Comparison of ENCODE assay signal across 8 mouse cellular contexts in genomic region chr7:128247443-128247842, GRCm38 (mm10). TPM values are rescaled to one million over a fixed set of nuclear protein-coding genes. Genes with fewer than 3 reads are reported as not detected.
DNase-seq lines count a peak whose midpoint lies in the region; ATAC-seq and TF ChIP-seq lines count a peak whose summit lies in the region.

No protein-coding gene starts in this region.

- H3K9ac ChIP-seq in heart, embryonic 11.5 days (ENCODE audit: low read depth, low read length): peak overlapping the region; percentile 86
- peak overlapping the region; percentile 69 for H3K9ac ChIP-seq in kidney, embryonic 15.5 days
- H3K9ac ChIP-seq in liver, embryonic 11.5 days (ENCODE audit: low read depth, low read length): peak overlapping the region; percentile 74
- peak overlapping the region; percentile 59 for H3K9ac ChIP-seq in stomach, embryonic 14.5 days (replicated peaks; ENCODE audit: low read depth, low read length)

- DNase-seq in CD4-positive, CD25-positive, alpha-beta regulatory T cell, adult 2 months (ENCODE audit: low read depth, low spot score): peak; percentile 85
- peak; percentile 93 for DNase-seq in brain, embryonic 14.5 days (ENCODE audit: low read depth)
- DNase-seq in liver, embryonic 11.5 days (ENCODE audit: low spot score): peak; percentile 77
- peak; percentile 63 to 73 for DNase-seq in natural killer cell, adult 2 months (ENCODE audit: low spot score in 2 of 2)

- H3K9me3 ChIP-seq in heart, embryonic 11.5 days (replicated peaks; ENCODE audit: control insufficient read depth, low read length): no peaks in the 10 kb centered on the region
- H3K9me3 ChIP-seq in kidney, embryonic 15.5 days (replicated peaks): no peaks in the 10 kb centered on the region
- H3K9me3 ChIP-seq in liver, embryonic 11.5 days (ENCODE audit: control insufficient read depth, low read length): no peaks in the 10 kb centered on the region
- no peaks in the 10 kb centered on the region for H3K9me3 ChIP-seq in stomach, embryonic 14.5 days (ENCODE audit: control insufficient read depth, low read depth, low read length)

- no peaks in the 10 kb centered on the region for H3K27me3 ChIP-seq in heart, embryonic 11.5 days (ENCODE audit: control insufficient read depth, insufficient read depth, low read length)
- H3K27me3 ChIP-seq in kidney, embryonic 15.5 days: no peaks in the 10 kb centered on the region
- H3K27me3 ChIP-seq in liver, embryonic 11.5 days (replicated peaks; ENCODE audit: control insufficient read depth, insufficient read depth, low read length): peaks cover 7% of the 10 kb centered on the region
- H3K27me3 ChIP-seq in stomach, embryonic 14.5 days (ENCODE audit: control insufficient read depth, insufficient read depth, low read length): no peaks in the 10 kb centered on the region

- peak overlapping the region; percentile 73 for H3K4me2 ChIP-seq in heart, embryonic 11.5 days
- H3K4me2 ChIP-seq in kidney, embryonic 15.5 days: peak overlapping the region; percentile 76
- H3K4me2 ChIP-seq in liver, embryonic 11.5 days: peak overlapping the region; percentile 82
- H3K4me2 ChIP-seq in stomach, embryonic 14.5 days (replicated peaks; ENCODE audit: low read depth, low read length): peak overlapping the region; percentile 68

- whole genome bisulfite sequencing in heart, embryonic 11.5 days (ENCODE audit: insufficient replicate concordance): 0% methylated on average over 13 of the region's 13 CpGs
- WGBS in kidney, embryonic 15.5 days: under 1% methylated on average over 13 of the region's 13 CpGs
- under 1% methylated on average over 13 of the region's 13 CpGs for WGBS in liver, embryonic 11.5 days
- 2% methylated on average over 13 of the region's 13 CpGs for WGBS in stomach, embryonic 14.5 days

- H3K36me3 ChIP-seq in heart, embryonic 11.5 days (ENCODE audit: control insufficient read depth, insufficient read depth, low read length): peaks cover 22% of the 10 kb centered on the region
- peaks cover 46% of the 10 kb centered on the region for H3K36me3 ChIP-seq in kidney, embryonic 15.5 days
- H3K36me3 ChIP-seq in liver, embryonic 11.5 days (ENCODE audit: control insufficient read depth, insufficient read depth, low read length): peaks cover 19% of the 10 kb centered on the region
- H3K36me3 ChIP-seq in stomach, embryonic 14.5 days (ENCODE audit: control insufficient read depth, insufficient read depth, low read length): peaks cover 28% of the 10 kb centered on the region

- peak overlapping the region; percentile 59 for H3K4me3 ChIP-seq in heart, embryonic 11.5 days (ENCODE audit: low read depth, low read length)
- peak overlapping the region; percentile 60 for H3K4me3 ChIP-seq in kidney, embryonic 15.5 days (replicated peaks)
- peak overlapping the region; percentile 55 for H3K4me3 ChIP-seq in liver, embryonic 11.5 days (ENCODE audit: low read depth, low read length)
- H3K4me3 ChIP-seq in stomach, embryonic 14.5 days (ENCODE audit: low read depth, low read length): peak overlapping the region; percentile 48

- peak overlapping the region; percentile 98 for H3K27ac ChIP-seq in heart, embryonic 11.5 days (ENCODE audit: low read depth, low read length)
- peak overlapping the region; percentile 92 for H3K27ac ChIP-seq in kidney, embryonic 15.5 days
- no peak overlapping the region for H3K27ac ChIP-seq in liver, embryonic 11.5 days (ENCODE audit: low read depth, low read length)
- H3K27ac ChIP-seq in stomach, embryonic 14.5 days (ENCODE audit: low read length): peak overlapping the region; percentile 93

- no peak for TF ChIP-seq POLR2A in brain, embryonic 14.5 days (IDR thresholded peaks at IDR 0.05; ENCODE audit: borderline replicate concordance, extremely low read depth, insufficient read depth, insufficient read length, poor library complexity, severe bottlenecking)

- peaks cover 19% of the 10 kb centered on the region for H3K4me1 ChIP-seq in heart, embryonic 11.5 days (ENCODE audit: control insufficient read depth, insufficient read depth, low read length)
- H3K4me1 ChIP-seq in kidney, embryonic 15.5 days: peaks cover 29% of the 10 kb centered on the region
- H3K4me1 ChIP-seq in liver, embryonic 11.5 days (replicated peaks; ENCODE audit: control insufficient read depth, insufficient read depth, low read length): peaks cover 5% of the 10 kb centered on the region
- H3K4me1 ChIP-seq in stomach, embryonic 14.5 days (ENCODE audit: control insufficient read depth, insufficient read depth, low read length): peaks cover 19% of the 10 kb centered on the region

- peak; percentile 81 for ATAC-seq in erythroblast, adult 5-6 weeks (replicated peaks; ENCODE audit: low FRiP score, poor library complexity, severe bottlenecking)
- ATAC-seq in heart, embryonic 11.5 days (replicated peaks; ENCODE audit: insufficient number of reproducible peaks, low FRiP score, low TSS enrichment): peak; percentile 72
- ATAC-seq in kidney, embryonic 15.5 days (replicated peaks; ENCODE audit: low FRiP score): peak; percentile 72
- peak; percentile 85 for ATAC-seq in liver, embryonic 11.5 days (replicated peaks; ENCODE audit: low FRiP score)
- peak; percentile 64 for ATAC-seq in stomach, embryonic 14.5 days (ENCODE audit: insufficient number of reproducible peaks, insufficient read depth, low FRiP score, low read depth)

- peak; percentile 71; the same call in 1 of the 2 replicates for TF ChIP-seq CTCF in brain, embryonic 14.5 days (IDR thresholded peaks at IDR 0.05; ENCODE audit: borderline replicate concordance, extremely low read depth, insufficient read depth, insufficient read length)

RNA-seq across cellular contexts. Expression of gene Tgfb1i1, which starts 0.8 kb away (rescaled TPM):
- polyA plus RNA-seq in brain, embryonic 14.5 days (2012; rRNA removed): 10.4 and 21.3 TPM in 2 replicates
- 0.96 and 2.9 TPM in 2 replicates for total RNA-seq in erythroblast, adult 5-6 weeks (2015; ENCODE audit: low replicate concordance)
- total RNA-seq in erythroblast, adult 5-6 weeks (2017; ENCODE audit: low replicate concordance): 0.84 TPM in 1 of 2 replicates, not detected in the other
- 168 and 172 TPM in 2 replicates for polyA plus RNA-seq in heart, embryonic 11.5 days (2014; fragmentation: Nextera tagmentation; extraction: Ambion mirVana)
- 77.2 and 107 TPM in 2 replicates for polyA plus RNA-seq in kidney, embryonic 15.5 days (2015; fragmentation: Nextera tagmentation; extraction: Ambion mirVana)
- 35.3 and 38.2 TPM in 2 replicates for polyA plus RNA-seq in liver, embryonic 11.5 days (2014; fragmentation: Nextera tagmentation; extraction: Ambion mirVana)
- 203 and 205 TPM in 2 replicates for polyA plus RNA-seq in stomach, embryonic 14.5 days (2014; fragmentation: Nextera tagmentation; extraction: Ambion mirVana)

RNA-seq across cellular contexts. Expression of gene 9130023H24Rik, which starts 9.6 kb away (rescaled TPM):
- polyA plus RNA-seq in brain, embryonic 14.5 days (2012; rRNA removed): 3.5 and 4.4 TPM in 2 replicates
- total RNA-seq in erythroblast, adult 5-6 weeks (2015; ENCODE audit: low replicate concordance): 1.7 and 3.3 TPM in 2 replicates
- total RNA-seq in erythroblast, adult 5-6 weeks (2017; ENCODE audit: low replicate concordance): 1.8 and 2.7 TPM in 2 replicates
- polyA plus RNA-seq in heart, embryonic 11.5 days (2014; fragmentation: Nextera tagmentation; extraction: Ambion mirVana): 6.6 and 7.9 TPM in 2 replicates
- polyA plus RNA-seq in kidney, embryonic 15.5 days (2015; fragmentation: Nextera tagmentation; extraction: Ambion mirVana): 8.3 and 8.7 TPM in 2 replicates
- 3.8 and 4.5 TPM in 2 replicates for polyA plus RNA-seq in liver, embryonic 11.5 days (2014; fragmentation: Nextera tagmentation; extraction: Ambion mirVana)
- polyA plus RNA-seq in stomach, embryonic 14.5 days (2014; fragmentation: Nextera tagmentation; extraction: Ambion mirVana): 9.7 and 9.9 TPM in 2 replicates

RNA-seq across cellular contexts. Expression of gene Armc5, which starts 10.3 kb away (rescaled TPM):
- polyA plus RNA-seq in brain, embryonic 14.5 days (2012; rRNA removed): 17.3 and 17.8 TPM in 2 replicates
- total RNA-seq in erythroblast, adult 5-6 weeks (2015; ENCODE audit: low replicate concordance): 1.3 and 2.3 TPM in 2 replicates
- total RNA-seq in erythroblast, adult 5-6 weeks (2017; ENCODE audit: low replicate concordance): 2.2 and 4.0 TPM in 2 replicates
- polyA plus RNA-seq in heart, embryonic 11.5 days (2014; fragmentation: Nextera tagmentation; extraction: Ambion mirVana): 7.7 and 8.7 TPM in 2 replicates
- 19.1 and 21.1 TPM in 2 replicates for polyA plus RNA-seq in kidney, embryonic 15.5 days (2015; fragmentation: Nextera tagmentation; extraction: Ambion mirVana)
- 15.1 and 15.8 TPM in 2 replicates for polyA plus RNA-seq in liver, embryonic 11.5 days (2014; fragmentation: Nextera tagmentation; extraction: Ambion mirVana)
- 11.5 and 12.2 TPM in 2 replicates for polyA plus RNA-seq in stomach, embryonic 14.5 days (2014; fragmentation: Nextera tagmentation; extraction: Ambion mirVana)

RNA-seq across cellular contexts. Expression of gene Slc5a2, which starts 18.0 kb away (rescaled TPM):
- 0.04 TPM in 1 of 2 replicates, not detected in the other for polyA plus RNA-seq in brain, embryonic 14.5 days (2012; rRNA removed)
- total RNA-seq in erythroblast, adult 5-6 weeks (2015; ENCODE audit: low replicate concordance): not detected in 2 replicates
- total RNA-seq in erythroblast, adult 5-6 weeks (2017; ENCODE audit: low replicate concordance): 0.85 TPM in 1 of 2 replicates, not detected in the other
- polyA plus RNA-seq in heart, embryonic 11.5 days (2014; fragmentation: Nextera tagmentation; extraction: Ambion mirVana): 0.83 TPM in 1 of 2 replicates, not detected in the other
- polyA plus RNA-seq in kidney, embryonic 15.5 days (2015; fragmentation: Nextera tagmentation; extraction: Ambion mirVana): 5.6 and 8.4 TPM in 2 replicates
- polyA plus RNA-seq in liver, embryonic 11.5 days (2014; fragmentation: Nextera tagmentation; extraction: Ambion mirVana): 2.1 and 3.0 TPM in 2 replicates
- 1.00 and 2.5 TPM in 2 replicates for polyA plus RNA-seq in stomach, embryonic 14.5 days (2014; fragmentation: Nextera tagmentation; extraction: Ambion mirVana)

RNA-seq across cellular contexts. Expression of gene Cox6a2, which starts 41.3 kb away (rescaled TPM):
- 0.68 and 0.77 TPM in 2 replicates for polyA plus RNA-seq in brain, embryonic 14.5 days (2012; rRNA removed)
- not detected in 2 replicates for total RNA-seq in erythroblast, adult 5-6 weeks (2015; ENCODE audit: low replicate concordance)
- total RNA-seq in erythroblast, adult 5-6 weeks (2017; ENCODE audit: low replicate concordance): 0.60 and 1.4 TPM in 2 replicates
- 543 and 571 TPM in 2 replicates for polyA plus RNA-seq in heart, embryonic 11.5 days (2014; fragmentation: Nextera tagmentation; extraction: Ambion mirVana)
- polyA plus RNA-seq in kidney, embryonic 15.5 days (2015; fragmentation: Nextera tagmentation; extraction: Ambion mirVana): 5.1 and 11.1 TPM in 2 replicates
- polyA plus RNA-seq in liver, embryonic 11.5 days (2014; fragmentation: Nextera tagmentation; extraction: Ambion mirVana): 2.3 and 6.3 TPM in 2 replicates
- polyA plus RNA-seq in stomach, embryonic 14.5 days (2014; fragmentation: Nextera tagmentation; extraction: Ambion mirVana): 0.41 TPM in 1 of 2 replicates, not detected in the other
